Mouse (Mus musculus) large intestine, adult 2 months (tissue): ENCODE results near the gene Rftn1. TPM values are rescaled to one million over a fixed set of nuclear protein-coding genes. Genes with fewer than 3 reads are reported as not detected.

Experiments
- DNase-seq: peaks from one replicate; pipeline ENCODE4 v3.0.0-alpha.2; 2012; ENCODE audit warnings: low read depth, low spot score
- WGBS: fragments of 180-500 bp; shearing (Covaris S2); methylation state at CpG from one replicate; pipeline ENCODE4 v1.1.7; 2018; 5-methylcytosine and 5-hydroxymethylcytosine counted together
- polyA plus RNA-seq: library from polyadenylated mRNA; depleted of rRNA; stranded (reverse); fragments of >200 nt; gene quantifications from 2 replicates; pipeline ENCODE4 v1.2.3, GENCODE M21; 2012; rRNA removed

Rftn1 gene
- polyA plus RNA-seq, 1 experiment: 11.6 TPM

GRCm38 (mm10) chr17:49972164-49972563 is 218.3 kb downstream of the Rftn1 start:
- no peak for DNase-seq
- 85% methylated on average over 1 of the region's 1 CpGs for WGBS

GRCm38 (mm10) chr17:49971057-49971456 is 219.4 kb downstream of the Rftn1 start:
- DNase-seq: no peak

GRCm38 (mm10) chr17:49968467-49969207 is 221.8 kb downstream of the Rftn1 start:
- 41% methylated on average over 9 of the region's 9 CpGs for WGBS
- DNase-seq: no peak

DNA sequence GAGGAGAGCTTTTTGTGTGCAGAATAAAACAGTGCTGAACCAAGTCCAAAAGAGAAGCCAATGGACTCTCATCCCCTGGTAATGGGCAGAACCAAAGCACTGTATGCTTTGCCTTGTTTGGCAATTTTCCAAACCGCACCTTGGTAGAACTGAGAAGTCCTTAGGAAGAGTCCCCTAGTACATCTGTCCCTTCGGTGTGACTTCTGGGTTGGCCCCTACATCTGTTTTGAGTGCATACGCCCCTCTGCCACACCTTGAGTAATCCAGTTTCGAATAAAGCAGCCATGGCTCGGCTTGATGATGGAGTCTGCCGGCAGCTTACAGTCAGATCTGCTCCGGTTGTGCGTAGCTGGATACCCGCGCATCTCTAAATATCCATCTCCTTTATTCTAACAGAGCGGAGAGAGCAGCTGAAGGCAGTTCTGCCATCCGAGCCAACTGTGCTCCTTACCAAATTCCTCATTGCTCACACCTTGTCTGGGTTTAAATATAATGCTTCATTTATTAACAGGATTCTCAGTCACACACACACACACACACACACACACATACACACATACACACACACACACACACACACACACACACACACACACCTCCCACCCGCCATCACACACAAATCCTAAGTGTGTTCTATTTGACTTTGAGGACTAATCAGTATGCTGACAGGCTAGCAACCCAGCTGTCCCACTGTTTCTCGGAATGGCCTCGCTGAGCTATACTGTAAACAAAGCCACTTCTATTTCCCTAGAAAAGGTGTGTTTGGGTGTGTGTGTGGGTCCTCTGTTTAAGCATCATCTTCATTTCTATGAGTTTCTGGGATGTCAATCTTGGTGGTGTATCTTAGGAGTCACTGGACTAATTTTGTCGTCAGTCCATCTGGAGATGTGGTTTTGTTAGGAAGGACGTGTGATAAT is 224.4 kb downstream of the Rftn1 start:
- 81% methylated on average over 17 of the region's 17 CpGs for WGBS
- DNase-seq: no peak

DNA sequence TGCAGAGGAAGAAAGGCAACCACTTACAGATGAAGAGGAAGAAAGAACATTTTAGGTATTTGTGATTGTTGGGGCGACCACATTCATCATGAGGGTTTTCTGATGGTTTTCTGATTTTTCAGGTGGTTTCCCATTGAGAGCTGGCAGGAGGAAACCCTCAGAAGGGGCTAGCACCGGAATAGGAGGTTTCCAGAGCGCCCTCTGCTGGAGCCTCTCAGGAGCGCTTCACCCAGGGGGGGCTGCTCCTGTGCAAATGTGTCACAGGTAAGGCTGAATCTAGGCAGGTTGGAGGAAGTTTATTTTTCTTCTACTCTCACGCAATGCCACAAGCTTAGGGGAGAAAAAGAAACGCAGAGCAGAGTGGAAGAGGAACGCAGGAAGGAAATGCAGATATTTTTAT is 225.4 kb downstream of the Rftn1 start:
- DNase-seq: no peak
- WGBS: 75% methylated on average over 7 of the region's 7 CpGs

GRCm38 (mm10) chr17:49964471-49964870 is 226.0 kb downstream of the Rftn1 start:
- DNase-seq: no peak
- WGBS: 88% methylated on average over 6 of the region's 6 CpGs

DNA sequence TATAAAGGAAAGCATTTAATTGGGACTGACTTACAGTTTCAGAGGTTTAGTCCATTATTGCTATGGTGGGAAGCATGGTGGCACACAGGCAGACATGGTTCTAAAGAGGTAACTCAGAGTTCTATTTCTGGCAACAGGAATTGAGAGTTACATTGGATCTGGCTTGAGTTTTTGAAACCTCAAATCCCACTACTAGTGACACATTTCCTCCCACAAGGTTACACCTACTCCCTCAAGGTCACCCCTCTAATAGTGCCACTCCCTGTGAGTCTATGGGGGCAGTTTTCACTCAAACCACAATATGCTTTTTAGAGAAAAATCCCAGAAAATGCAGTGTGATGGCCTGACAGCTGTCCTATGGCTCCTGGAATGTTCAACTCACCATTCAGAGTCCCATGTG is 231.5 kb downstream of the Rftn1 start:
- no peak for DNase-seq

GRCm38 (mm10) chr17:49951856-49952607 is 238.4 kb downstream of the Rftn1 start:
- DNase-seq: no peak
- 41% methylated on average over 22 of the region's 22 CpGs for WGBS

GRCm38 (mm10) chr17:49951491-49951855 is 239.0 kb downstream of the Rftn1 start:
- 10% methylated on average over 7 of the region's 7 CpGs for WGBS
- peak; percentile 18 for DNase-seq

- DNase-seq: no peak
- 68% methylated on average over 6 of the region's 6 CpGs for WGBS
Observed at GRCm38 (mm10) chr17:49942674-49943073, 247.8 kb downstream of the Rftn1 start.

Other genes starting within 250 kb of the Rftn1 start
- 0.04 TPM in 1 of 2 replicates, not detected in the other for gene Dazl, start 103.0 kb upstream of the Rftn1 start, polyA plus RNA-seq